Mouse (Mus musculus) MEL-GATA-1-ER (cell line): ENCODE measurements around the gene Ube4a.
A peak's percentile ranks its signal among the peaks of the same experiment; 100 is the strongest.

Source experiments
- DNase-seq: peaks from one replicate; pipeline ENCODE4 v3.0.0-alpha.2; 2012; ENCODE audit warnings: low read depth; ENCODE audit errors: extremely low read depth

Ube4a gene

DNA sequence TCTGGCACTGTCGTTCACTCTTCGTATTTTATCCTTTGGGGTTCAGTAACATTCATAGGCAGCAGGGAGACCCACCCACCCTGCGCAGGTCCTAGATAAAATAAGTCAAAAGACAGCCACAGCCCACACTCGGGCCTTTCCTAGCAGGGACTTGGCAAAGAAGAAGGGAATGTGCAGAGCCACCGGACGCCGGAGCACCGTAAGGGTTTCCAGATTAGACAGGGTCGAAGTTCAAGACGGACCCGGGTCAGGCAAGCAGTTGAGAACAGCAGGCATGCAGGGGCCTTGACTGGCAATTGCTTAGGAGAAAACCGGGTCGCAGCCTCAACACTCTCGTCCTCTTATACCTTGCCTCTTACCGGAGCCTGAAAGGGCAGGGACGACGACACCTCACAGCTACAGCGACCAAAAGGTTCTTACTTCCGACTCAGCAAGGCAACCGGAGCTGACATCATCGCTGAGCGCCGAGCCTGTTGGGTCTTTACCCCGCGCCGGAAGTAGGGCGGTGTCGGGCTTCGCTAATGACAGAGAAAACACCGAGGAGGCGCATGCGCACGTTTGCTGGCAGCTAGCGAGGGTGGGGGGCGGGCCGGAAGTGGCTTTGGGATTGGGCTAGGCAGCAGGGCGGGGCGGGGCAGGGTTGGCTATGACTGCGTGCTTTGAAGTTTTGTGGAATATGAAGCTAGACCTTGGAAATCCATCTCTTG, at the start of gene Ube4a:
Gene Ube4a (minus strand): TSS at position 475 of the 707 bp plus-strand sequence.
- DNase-seq: peak; percentile 97

DNA sequence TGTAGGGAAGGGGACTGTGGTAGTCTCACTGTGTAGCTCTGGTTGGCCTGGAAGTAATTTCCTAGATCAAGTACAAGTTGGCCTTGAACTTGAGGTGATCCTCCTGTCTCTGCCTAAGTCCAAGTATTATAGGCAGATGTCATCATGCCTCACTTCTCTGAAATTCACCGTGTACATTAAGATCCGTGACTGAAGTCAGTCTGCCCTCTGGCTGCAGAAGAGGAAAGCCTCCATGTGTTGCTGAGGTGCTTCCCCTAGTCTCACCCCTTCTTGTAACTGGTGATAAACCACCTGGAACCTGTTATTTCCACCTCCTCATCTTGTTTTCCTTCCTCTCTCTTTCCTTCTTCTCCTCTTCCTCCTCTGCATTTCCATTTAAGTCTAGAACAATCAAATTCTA, 49.5 kb upstream of the Ube4a start:
- no peak for DNase-seq

DNA sequence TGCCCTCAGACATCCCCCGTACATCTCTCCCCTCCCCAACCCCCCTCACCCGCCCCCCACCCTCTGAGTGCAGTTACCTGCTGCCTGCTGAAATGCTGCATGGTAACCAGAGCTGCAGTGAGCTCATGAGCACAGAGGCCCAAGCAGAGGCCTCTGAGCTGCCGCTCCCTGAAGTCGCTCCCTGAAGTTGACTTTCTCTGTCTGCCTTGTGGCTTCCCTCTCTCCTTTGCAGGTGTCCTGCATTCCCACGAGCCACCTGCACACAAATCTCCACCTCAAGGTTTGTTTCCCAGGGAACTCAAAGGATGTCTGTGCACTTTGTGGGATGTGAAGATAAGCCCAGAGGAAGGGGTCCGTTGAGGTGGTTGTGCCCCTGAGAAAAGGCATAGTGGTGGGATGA, 45.9 kb upstream of the Ube4a start:
- no peak for DNase-seq

DNA sequence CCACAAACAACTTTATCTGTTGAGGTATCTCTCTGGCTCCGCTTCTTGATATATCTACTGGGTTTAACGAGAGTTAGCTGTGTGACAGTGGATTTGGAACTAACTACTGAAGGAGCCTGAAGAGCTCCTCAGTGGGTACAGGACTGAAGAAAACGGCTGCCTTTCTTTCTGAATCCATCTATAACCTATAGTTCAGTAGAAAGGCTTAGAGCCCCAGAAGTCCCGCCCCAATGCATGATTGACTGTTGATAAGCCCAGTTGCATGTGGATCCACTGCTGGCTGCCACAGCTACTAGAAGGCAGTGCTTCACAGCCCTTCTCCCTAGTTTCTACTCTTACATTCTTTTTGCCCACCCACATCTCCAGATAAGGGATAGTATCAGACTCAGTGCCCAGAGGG, 45.1 kb upstream of the Ube4a start:
- no peak for DNase-seq

DNA sequence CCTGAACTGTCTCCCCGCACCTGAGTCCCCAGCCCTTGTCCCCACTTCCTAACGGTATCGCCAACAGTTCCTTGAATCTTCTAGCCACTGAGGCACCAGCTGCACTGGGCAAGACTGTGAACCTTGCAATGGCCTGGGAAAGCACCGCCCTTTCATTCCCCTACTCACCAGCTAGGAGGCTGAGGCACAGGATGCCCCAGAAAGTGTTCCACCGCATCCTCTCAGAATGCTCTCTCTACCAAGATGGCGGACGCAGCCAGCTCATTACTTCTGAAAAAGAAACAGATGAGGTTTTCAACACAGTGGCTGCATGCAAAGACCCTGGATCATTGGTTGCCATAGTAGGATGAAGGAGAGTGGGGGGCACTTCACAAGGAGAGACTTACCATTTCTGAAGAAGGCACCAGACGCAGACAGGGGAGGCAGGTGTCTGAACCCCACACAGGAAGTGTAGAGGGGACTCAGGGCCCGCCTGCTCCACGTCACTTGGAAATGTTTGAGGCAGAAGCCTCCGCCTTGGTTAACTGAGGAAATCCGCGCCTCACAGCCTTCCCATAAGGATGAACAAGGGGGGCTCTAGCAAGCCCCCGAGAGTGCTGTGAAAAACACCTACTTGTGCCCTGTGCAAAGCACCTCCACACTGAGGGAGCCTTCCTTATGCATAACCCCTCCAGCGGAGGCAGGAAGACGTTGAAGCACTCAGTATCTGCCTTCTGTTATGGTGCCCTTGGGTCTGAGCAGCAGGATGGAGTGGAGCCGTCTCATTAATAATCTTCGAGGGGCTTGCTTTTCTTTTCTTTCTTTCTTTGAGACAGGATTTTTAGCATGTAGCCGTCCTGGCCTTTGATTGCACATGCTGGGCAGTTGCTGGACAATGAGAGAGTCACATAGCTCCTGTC, 44.0 kb upstream of the Ube4a start, which contains the start of gene Cd3e:
Gene Cd3e (minus strand): TSS at position 448 of the 899 bp plus-strand sequence.
- DNase-seq: no peak

DNA sequence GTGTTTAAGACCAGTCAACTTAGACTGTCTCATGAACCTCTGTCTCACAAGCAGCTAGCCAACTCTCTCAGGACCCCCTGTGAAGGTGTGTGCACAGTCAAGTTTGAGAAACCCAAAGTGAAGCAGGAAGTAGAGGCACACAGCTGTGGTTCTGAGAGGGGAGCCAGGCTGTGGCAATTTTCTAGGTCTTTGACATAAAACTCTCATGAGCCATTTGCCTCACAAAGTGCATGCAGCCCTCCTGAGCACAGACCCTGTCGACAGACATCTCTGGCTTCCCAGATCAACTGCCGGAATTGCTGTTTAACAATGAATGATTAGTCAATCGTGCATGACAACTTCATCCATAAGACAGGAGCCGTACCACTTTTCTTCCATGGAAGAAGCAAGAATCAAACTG, 42.9 kb upstream of the Ube4a start:
- no peak for DNase-seq

DNA sequence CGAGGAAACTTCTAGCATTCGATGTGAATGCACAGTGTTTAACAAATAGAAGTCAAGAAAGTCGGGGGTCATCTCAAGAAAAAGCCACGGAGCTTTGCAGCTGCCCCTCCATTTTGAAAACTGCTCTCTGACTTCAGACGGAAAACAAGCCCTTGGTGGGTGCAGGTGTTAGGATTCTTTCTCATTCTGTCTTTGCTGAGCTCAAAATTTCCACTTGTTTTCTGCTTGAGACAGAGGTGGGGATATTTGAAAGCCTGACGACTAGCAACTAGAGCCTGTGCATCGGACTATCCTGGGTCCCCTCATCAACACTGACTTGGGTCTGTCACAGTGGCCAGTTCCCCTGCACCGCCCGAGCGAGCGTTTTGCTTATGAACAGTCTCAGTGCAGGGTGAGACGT, 42.0 kb upstream of the Ube4a start:
- no peak for DNase-seq

DNA sequence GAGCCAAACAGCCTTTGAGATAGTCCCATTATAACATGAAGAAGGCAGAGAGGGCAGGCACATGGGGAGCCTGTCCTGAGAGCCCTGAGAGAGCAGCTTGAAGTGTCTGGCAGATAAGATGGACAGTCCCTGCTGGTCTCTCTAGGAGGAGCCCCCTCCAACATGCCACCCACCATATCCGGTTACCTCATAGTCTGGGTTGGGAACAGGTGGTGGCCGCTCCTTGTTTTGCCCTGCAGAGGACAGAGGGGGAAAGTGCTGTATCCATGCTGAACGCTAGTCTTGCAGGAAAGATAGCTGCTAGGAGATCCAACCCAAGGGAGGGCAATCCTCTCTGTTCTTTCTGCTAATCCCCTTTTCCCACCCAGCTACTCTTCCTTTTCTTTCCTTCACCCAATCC, 34.8 kb upstream of the Ube4a start:
- no peak for DNase-seq

DNA sequence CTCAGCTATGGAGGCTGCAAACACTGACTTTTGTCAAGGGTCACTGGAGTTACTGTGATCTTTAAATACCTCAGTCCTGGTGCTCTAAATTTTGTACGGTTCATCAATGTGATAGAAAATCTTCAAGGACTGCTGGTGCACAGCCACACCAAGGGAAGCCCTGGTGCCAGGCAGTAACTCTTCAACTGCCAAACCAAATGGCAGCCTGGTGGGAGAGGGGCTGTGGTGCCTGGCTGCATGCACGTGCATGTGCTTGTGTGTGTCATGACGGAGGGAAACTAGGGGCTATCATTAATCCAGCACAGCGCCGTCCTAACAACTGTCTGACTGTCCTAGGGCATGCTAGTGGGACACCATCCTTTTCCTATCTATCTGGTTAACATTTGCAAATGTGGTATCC, 34.4 kb upstream of the Ube4a start:
- no peak for DNase-seq

DNA sequence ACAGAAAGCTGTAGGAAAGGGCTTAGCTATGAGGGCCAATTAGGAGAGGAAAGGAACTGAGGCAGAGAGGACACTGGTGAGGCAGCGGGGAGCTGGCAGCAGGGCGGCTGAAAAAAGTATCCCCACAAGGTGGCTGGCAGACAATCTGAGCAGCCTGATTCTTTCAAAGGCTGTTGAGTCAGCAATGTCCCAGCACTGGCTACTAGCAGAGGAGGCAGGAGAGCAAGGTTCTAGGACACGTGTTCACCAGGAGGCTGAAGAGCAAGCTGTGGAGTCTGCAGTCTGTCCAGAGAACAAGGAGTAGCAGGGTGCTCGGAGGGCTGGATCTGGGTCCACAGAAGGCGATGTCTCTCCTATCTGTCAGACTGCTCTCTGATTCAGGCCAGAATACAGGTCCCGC, 33.8 kb upstream of the Ube4a start:
- DNase-seq: no peak

DNA sequence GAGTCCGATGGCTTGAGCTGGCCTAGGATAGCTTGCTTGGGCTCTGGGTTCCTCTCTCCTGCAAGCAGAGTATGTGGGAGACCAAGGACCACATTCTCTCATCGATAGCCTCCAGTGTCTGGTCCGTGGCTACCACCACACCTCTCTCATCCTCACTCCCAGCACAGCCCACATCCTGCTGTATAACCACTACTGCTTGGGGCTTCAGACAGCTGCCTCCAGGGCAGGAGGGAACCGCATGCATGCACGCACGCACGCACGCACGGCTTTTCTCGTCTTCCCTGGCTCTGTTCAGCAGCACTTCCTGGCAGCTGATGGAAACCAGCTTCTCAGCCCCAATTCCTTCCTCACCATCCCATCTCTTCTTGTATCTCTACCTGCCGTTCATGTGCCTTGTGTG, 32.7 kb upstream of the Ube4a start:
- no peak for DNase-seq

DNA sequence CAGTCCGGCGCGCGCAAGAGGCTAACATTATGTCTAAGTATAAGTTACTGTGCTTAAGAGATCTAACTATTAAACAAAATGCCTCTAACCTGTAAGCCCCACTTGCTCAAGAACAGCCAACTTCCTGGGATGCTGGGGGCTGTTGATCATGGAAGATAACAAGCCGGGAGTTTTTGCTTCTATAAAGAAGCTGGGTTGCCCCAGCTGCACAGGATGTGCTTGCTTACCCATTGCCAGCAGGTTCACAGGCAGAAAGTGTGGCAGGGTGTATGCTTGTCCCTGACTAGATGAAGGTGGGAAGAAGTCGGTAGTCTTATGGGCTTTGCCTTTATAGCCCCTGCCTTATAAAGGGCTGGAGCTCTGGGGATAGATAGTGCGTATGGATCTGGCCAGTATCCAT, 31.2 kb upstream of the Ube4a start:
- no peak for DNase-seq

DNA sequence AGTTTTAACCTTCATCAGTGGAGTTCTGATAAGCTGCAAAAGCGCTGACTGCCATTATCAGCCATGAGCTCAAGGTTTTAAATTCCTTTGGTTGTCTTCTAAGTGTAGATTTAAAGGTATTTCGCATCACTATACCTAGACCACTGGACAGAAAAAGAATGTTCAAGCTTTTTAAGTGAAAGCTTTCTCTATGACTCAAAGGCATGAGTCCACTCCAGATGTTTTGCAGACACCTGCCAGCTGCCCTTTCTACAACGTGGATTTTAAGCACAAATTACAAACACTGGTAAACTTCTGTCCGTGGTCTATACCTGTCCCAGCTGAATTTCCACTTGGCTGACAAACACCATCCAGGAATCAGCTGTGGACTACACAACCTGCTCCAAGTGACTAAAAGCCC, 29.6 kb upstream of the Ube4a start:
- no peak for DNase-seq

DNA sequence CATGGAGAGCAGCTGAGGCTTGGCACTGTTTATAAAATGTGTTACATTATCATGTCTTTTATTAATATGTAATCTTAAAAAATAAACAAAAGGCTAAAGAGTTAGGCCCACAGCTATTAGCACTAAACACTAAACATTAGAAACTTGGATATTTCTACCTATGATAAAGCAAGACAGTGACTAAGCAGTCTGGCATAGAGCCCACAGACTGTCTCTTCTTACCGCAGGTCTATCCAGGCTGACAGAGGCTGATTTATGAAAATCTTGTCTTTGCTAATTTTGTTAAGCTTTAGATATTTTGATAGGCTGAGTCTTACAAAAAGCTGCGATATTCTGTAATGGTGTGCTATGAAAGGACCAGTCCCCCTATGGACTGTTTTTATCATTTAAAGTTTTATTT, 27.9 kb upstream of the Ube4a start:
- DNase-seq: peak; percentile 73

DNA sequence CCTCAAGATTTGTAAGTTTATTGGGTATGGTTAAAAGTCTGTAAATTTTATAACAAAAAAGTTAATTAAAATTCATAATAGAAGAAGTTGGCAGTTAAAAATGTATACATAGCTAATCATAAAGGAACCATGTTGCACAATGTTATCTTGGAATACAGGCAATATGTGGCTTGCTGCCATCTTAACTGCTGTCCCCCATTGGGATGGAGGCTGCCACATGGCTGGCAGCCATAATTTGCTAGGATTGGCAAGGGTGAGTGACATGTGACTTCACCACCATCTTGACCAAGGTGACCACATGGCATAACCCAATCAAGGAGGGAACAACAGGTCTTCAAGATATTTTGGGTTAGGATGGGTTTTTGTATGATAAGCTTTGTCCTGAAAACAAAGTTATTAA, 26.9 kb upstream of the Ube4a start:
- no peak for DNase-seq

DNA sequence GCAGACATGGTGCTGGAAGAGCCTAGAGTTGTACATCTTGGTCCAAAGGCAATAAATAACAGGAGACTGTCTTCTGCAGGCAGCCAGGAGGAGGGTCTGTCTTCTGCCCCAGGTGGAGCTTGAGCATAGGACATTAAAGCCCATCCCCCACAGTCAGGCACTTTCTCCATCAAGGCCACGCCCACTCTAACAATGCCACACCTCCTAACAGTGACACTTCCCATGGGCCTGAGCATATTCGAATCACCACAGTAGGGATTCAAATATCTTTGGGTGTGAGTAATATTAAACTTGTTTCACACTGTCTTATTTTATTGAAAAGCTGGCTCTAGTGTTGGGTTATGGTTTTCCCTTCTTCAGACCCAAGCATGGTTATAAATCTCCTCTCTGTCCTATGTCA, 26.4 kb upstream of the Ube4a start:
- peak; percentile 25 for DNase-seq

DNA sequence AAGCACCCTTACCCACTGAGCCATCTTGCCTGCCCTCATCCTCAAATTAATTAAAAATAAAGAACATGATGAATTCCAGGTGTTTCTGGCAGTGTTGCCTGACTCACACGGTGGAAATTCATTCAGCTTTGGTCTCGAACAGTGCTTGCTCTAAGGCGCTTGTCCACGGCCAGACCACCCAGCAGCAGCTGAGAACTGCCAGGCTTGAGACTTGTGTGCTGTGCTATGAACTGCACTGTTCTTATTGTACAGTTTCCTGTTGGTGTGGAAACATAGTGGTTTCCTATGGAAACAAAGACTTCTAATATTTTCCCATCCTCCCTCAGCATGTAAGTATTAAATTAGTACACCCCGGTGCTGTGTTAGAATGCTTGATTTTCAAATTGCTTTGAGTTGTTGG, 21.6 kb upstream of the Ube4a start:
- no peak for DNase-seq

DNA sequence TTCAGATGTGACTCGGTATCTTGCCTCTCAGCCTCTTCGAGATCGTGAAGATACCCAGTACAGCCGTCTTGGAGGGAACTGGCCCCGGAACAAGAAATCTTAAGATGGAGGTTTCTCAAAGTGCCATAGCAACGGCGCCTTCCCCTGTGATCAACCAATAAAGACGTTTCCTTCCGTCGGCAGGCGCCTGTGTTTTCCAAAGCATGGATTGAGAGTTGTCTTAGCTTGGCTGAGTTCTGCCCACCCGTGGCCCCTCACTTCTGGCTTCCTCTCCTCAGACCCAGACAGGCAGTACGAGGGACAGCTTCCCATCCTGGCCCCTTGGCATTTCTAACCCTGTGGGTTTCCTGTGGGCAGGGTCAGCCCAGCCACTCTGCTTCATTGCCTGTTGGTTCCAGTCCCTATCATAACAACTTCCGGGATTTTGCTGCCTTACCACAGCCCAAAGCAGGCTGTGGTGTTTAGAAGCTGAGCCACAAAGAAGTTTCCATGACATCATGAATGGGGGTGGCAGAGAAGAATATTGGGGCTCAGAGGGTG, 20.9 kb upstream of the Ube4a start:
- peak; percentile 92 for DNase-seq

DNA sequence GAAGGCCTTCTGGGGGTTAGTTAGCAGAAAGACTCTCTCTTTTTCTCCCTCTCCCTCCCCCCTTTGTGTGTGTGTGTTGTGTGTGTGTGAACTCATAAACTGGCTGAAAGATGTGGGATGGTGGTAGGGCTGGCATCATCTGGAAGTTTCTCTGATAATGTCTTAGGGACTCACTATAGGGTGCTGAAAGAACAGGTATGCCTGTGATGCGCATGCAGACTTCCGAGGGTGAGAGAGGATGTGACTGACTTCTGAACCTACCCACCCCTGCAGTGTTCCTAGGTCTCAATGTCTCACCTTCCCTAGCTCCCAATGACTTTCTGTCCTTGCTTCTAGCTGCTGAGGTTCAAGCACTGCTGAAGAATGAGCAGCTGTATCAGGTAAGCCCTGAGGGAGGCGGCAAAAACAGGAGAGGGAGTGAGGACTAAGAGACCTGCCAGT, 20.3 kb upstream of the Ube4a start:
- no peak for DNase-seq

DNA sequence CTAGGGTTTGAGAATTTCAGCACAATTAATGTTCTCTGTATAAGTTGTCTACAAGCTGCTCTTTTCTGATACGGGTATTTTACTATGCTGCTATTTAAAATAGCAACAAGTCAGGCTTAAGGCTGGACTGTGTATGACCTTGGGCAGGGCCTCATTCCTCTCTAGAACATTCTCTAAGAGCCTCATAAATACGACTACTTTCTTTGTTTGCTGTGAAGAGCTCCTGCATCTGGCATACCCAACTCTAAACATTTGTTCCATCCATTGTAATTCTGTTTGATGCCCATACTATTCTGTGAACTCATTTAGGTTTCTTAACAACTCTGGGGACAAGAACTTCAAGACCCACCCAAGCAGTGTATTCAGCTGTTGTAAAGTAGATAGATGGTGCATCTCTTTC, 17.6 kb upstream of the Ube4a start:
- DNase-seq: no peak

DNA sequence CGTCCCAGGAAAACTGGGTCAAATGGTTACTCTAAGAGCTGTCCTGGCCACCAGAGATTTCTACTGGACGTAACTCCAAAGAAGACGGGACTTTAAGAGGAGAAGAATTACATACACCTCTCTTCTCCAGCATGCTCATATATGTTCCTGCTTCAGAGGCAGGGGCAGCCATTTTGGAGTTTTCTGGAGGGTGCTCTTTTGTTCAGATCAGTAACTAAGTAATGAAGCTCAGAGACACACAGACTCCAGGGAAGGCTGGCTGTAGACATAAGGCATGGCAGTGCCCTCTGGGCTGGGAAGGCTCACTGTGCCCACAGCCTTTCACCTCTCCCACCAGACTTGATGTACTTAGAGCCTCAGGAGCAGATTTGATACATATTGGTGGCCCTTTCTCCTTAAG, 17.1 kb upstream of the Ube4a start:
- DNase-seq: no peak

DNA sequence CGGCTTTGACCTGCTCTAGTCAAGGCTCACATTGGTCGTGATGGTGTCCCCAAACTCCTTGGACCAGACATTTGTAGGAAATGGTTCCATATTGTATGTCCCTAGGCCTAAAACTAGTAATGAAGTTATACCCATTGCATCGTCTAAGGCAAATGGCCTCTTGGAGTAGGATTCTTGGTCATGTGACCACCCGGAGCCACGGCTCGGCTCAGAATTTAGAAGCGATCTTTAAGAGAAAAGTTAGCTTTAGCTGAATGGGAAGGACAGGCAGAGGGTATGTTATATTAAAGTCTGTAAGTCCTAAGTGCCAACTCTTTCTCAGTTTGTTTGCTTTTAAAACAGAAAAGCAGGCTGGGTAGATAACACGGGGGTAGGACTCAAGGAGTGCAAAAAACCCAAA, 16.7 kb upstream of the Ube4a start:
- DNase-seq: no peak
